Mouse (Mus musculus): ENCODE measurements around the gene Nudt17. TPM values are rescaled to one million over a fixed set of nuclear protein-coding genes. Genes with fewer than 3 reads are reported as not detected.
"Not testable (repeated sequence)": the region's sequence is repeated elsewhere in the genome, so short reads cannot be mapped to it uniquely, and the experiment has no call there.

The Nudt17 gene
- polyA plus RNA-seq, 1 experiment: 0.06 TPM

- TF ChIP-seq GATA1 (IDR thresholded peaks at IDR 0.05; ENCODE audit: low read length) (no peak), TAL1 (IDR thresholded peaks at IDR 0.05; ENCODE audit: low read length) (no peak)
- H3K9me3 ChIP-seq (ENCODE audit: control insufficient read depth, low read length): no peaks in the 10 kb centered on the region
- no peaks in the 10 kb centered on the region for H3K36me3 ChIP-seq (ENCODE audit: control insufficient read depth)
Observed at GRCm38 (mm10) chr3:96667316-96667715, 41.0 kb downstream of the Nudt17 start.

GRCm38 (mm10) chr3:96666916-96667315, 41.4 kb downstream of the Nudt17 start:
- Histone ChIP-seq H3K9me3 (ENCODE audit: control insufficient read depth, low read length) (no peaks in the 10 kb centered on the region), H3K36me3 (ENCODE audit: control insufficient read depth) (no peaks in the 10 kb centered on the region), H3K27me3 (ENCODE audit: control insufficient read depth) (peaks cover 27% of the 10 kb centered on the region), H3K4me1 (ENCODE audit: control insufficient read depth) (peaks cover 17% of the 10 kb centered on the region), H3K4me3 (replicated peaks) (no peak overlapping the region)
- TF ChIP-seq TAL1 (IDR thresholded peaks at IDR 0.05; ENCODE audit: low read length): no peak
- TF ChIP-seq GATA1 (IDR thresholded peaks at IDR 0.05; ENCODE audit: low read length): no peak

More at GRCm38 (mm10) chr3:96667316-96667715, 41.0 kb downstream of the Nudt17 start:
- Histone ChIP-seq H3K27me3 (ENCODE audit: control insufficient read depth) (peaks cover 31% of the 10 kb centered on the region), H3K4me3 (replicated peaks) (no peak overlapping the region), H3K4me1 (ENCODE audit: control insufficient read depth) (peaks cover 17% of the 10 kb centered on the region)

- H3K36me3 ChIP-seq (ENCODE audit: control insufficient read depth); H3K9me3 ChIP-seq (ENCODE audit: control insufficient read depth, low read length); H3K4me3 ChIP-seq (replicated peaks): not testable (repeated sequence)
- Histone ChIP-seq H3K4me1 (ENCODE audit: control insufficient read depth) (peaks cover 17% of the 10 kb centered on the region), H3K27me3 (ENCODE audit: control insufficient read depth) (peaks cover 18% of the 10 kb centered on the region)
Observed at GRCm38 (mm10) chr3:96665732-96666363, 42.5 kb downstream of the Nudt17 start.

- Histone ChIP-seq H3K4me3 (replicated peaks) (no peak overlapping the region), H3K36me3 (ENCODE audit: control insufficient read depth) (no peaks in the 10 kb centered on the region), H3K27me3 (ENCODE audit: control insufficient read depth) (0 out of 2 replicates have a peak, but pooled peaks cover 2% of the 10 kb centered on the region), H3K4me1 (ENCODE audit: control insufficient read depth) (peaks cover 5% of the 10 kb centered on the region), H3K9me3 (ENCODE audit: control insufficient read depth, low read length) (no peaks in the 10 kb centered on the region)
- TF ChIP-seq GATA1 (IDR thresholded peaks at IDR 0.05; ENCODE audit: low read length): no peak
- no peak for TF ChIP-seq TAL1 (IDR thresholded peaks at IDR 0.05; ENCODE audit: low read length)
Observed at GRCm38 (mm10) chr3:96663432-96664239, 44.7 kb downstream of the Nudt17 start.

- H3K9me3 ChIP-seq (ENCODE audit: control insufficient read depth, low read length): no peaks in the 10 kb centered on the region
- H3K36me3 ChIP-seq (ENCODE audit: control insufficient read depth): no peaks in the 10 kb centered on the region
- no peak overlapping the region for H3K4me3 ChIP-seq (replicated peaks)
- peaks cover 5% of the 10 kb centered on the region for H3K4me1 ChIP-seq (ENCODE audit: control insufficient read depth)
- TF ChIP-seq GATA1 (IDR thresholded peaks at IDR 0.05; ENCODE audit: low read length): no peak
- no peak for TF ChIP-seq TAL1 (IDR thresholded peaks at IDR 0.05; ENCODE audit: low read length)
- 0 out of 2 replicates have a peak, but pooled peaks cover 2% of the 10 kb centered on the region for H3K27me3 ChIP-seq (ENCODE audit: control insufficient read depth)
Observed at GRCm38 (mm10) chr3:96662731-96663316, 45.5 kb downstream of the Nudt17 start.

DNA sequence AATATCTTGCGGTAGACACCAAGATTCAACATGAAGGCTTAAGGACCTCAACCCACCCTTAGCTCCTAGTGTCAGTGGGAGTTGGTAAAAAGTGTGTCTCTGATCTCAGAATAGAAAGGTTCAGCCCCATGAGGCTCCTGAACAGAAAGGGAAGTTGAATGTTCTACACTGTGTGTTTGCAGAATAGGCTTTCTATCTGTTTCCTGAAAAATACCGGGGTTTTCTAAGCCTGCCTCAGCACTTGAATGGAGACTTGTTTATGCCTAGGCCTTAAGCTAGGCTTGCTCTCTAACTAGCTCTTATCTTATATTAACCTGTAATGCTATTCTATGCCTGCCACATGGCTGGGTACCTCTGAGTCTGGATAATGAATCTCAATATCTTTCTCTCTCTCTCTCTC, 47.5 kb downstream of the Nudt17 start:
- TF ChIP-seq TAL1 (IDR thresholded peaks at IDR 0.05; ENCODE audit: low read length): no peak
- Histone ChIP-seq H3K4me1 (ENCODE audit: control insufficient read depth) (peaks cover 5% of the 10 kb centered on the region), H3K36me3 (ENCODE audit: control insufficient read depth) (no peaks in the 10 kb centered on the region), H3K9me3 (ENCODE audit: control insufficient read depth, low read length) (no peaks in the 10 kb centered on the region), H3K27me3 (ENCODE audit: control insufficient read depth) (0 out of 2 replicates have a peak, but pooled peaks cover 2% of the 10 kb centered on the region), H3K4me3 (replicated peaks) (no peak overlapping the region)

Other genes with a start within 250 kb of the Nudt17 start
- not detected in 2 replicates for gene Hfe2, start 183.4 kb downstream of the Nudt17 start, polyA plus RNA-seq (2012)
- 0.76 and 1.4 TPM in 2 replicates for gene Txnip, start 150.6 kb downstream of the Nudt17 start, polyA plus RNA-seq (2012)
- gene Gm16253, start 131.6 kb downstream of the Nudt17 start, polyA plus RNA-seq (2012): not detected in 2 replicates
- gene Polr3gl, start 114.4 kb downstream of the Nudt17 start, polyA plus RNA-seq (2012): 1.1 TPM in 2 replicates
- gene Ankrd34a, start 111.9 kb downstream of the Nudt17 start, polyA plus RNA-seq (2012): not detected in 2 replicates
- 0.01 TPM in 1 of 2 replicates, not detected in the other for gene Lix1l, start 107.4 kb downstream of the Nudt17 start, polyA plus RNA-seq (2012)
- 14.3 and 18.4 TPM in 2 replicates for gene Rbm8a, start 78.6 kb downstream of the Nudt17 start, polyA plus RNA-seq (2012)
- gene Pex11b, start 73.2 kb downstream of the Nudt17 start, polyA plus RNA-seq (2012): 0.04 and 0.24 TPM in 2 replicates
- 0.01 TPM in 1 of 2 replicates, not detected in the other for gene Gm42957, start 73.1 kb downstream of the Nudt17 start, polyA plus RNA-seq (2012)
- not detected in 2 replicates for gene Itga10, start 63.0 kb downstream of the Nudt17 start, polyA plus RNA-seq (2012)
- 0.02 TPM in 1 of 2 replicates, not detected in the other for gene Ankrd35, start 38.4 kb downstream of the Nudt17 start, polyA plus RNA-seq (2012)
- gene Pias3, start 12.2 kb downstream of the Nudt17 start, polyA plus RNA-seq (2012): 0.52 and 0.75 TPM in 2 replicates
- gene Polr3c, start 19.1 kb upstream of the Nudt17 start, polyA plus RNA-seq (2012): 1.2 TPM in 2 replicates
- gene Rnf115, start 19.1 kb upstream of the Nudt17 start, polyA plus RNA-seq (2012): 0.76 and 0.98 TPM in 2 replicates
- gene Pdzk1, start 120.7 kb upstream of the Nudt17 start, polyA plus RNA-seq (2012): not detected in 2 replicates
- gene Cd160, start 120.8 kb upstream of the Nudt17 start, polyA plus RNA-seq (2012): not detected in 2 replicates
- gene Gja5, start 196.1 kb upstream of the Nudt17 start, polyA plus RNA-seq (2012): not detected in 2 replicates
- gene Gpr89, start 196.8 kb upstream of the Nudt17 start, polyA plus RNA-seq (2012): 0.11 and 0.18 TPM in 2 replicates
- gene Gja8, start 217.5 kb upstream of the Nudt17 start, polyA plus RNA-seq (2012): not detected in 2 replicates